Mouse (Mus musculus): Measurements from ENCODE around the gene Kif16b.

DNA sequence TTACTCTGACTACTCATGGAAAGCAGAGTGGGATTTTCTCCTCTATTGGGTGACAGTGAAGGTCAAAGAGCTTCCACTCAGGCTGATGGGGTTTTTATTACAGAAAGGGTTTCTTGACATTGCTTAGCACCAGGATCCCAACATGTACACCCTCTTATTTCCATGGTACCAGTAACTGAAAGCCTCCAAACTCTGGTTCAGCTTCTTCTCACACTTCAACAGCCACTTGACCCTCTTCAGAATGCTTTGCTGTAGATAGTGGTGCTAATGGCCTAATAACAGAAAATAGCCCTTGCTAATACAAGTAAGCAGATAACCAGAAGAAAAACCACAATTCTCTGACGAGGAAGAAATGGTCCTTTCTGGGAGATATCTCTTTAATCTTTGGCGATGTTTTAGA is 259.6 kb downstream of the Kif16b start:
- no peak for TF ChIP-seq POLR2A (IDR thresholded peaks at IDR 0.05; ENCODE audit: borderline replicate concordance, low read depth, low read length)
- no peak for TF ChIP-seq CTCF (IDR thresholded peaks at IDR 0.05; ENCODE audit: low read depth, low read length)

All from bone marrow macrophage, adult 2 months (primary cell).